Mouse (Mus musculus) embryonic facial prominence, embryonic 15.5 days (tissue): ENCODE results near the gene Creb3l4. TPM values are rescaled to one million over a fixed set of nuclear protein-coding genes. Genes with fewer than 3 reads are reported as not detected.

Source experiments
- ATAC-seq: fragments of 200-750 bp; cut with Nextera tagmentation; 2 replicates; pipeline ENCODE4 v1.8.0; 2017; ENCODE audit warnings: low read depth, moderate TSS enrichment; ENCODE audit not compliant: insufficient number of reproducible peaks, low FRiP score, low TSS enrichment
- H3K27ac ChIP-seq: fragments of 300-500 bp; sonication (generic); replicated peaks from 2 replicates; pipeline ENCODE4 v1.5.1; 2015; ENCODE audit warnings: mild to moderate bottlenecking, inconsistent platforms
- H3K27me3 ChIP-seq: fragments of 300-500 bp; sonication (generic); 2 replicates; pipeline ENCODE4 v1.6.1; 2015; ENCODE audit warnings: inconsistent platforms
- H3K36me3 ChIP-seq: fragments of 300-500 bp; sonication (generic); 2 replicates; pipeline ENCODE4 v1.6.1; 2015; ENCODE audit warnings: mild to moderate bottlenecking, inconsistent platforms
- H3K4me1 ChIP-seq: fragments of 300-500 bp; sonication (generic); 2 replicates; pipeline ENCODE4 v1.6.1; 2015; ENCODE audit warnings: inconsistent platforms
- H3K4me2 ChIP-seq: fragments of 300-500 bp; sonication (generic); replicated peaks from 2 replicates; pipeline ENCODE4 v1.6.1; 2015; ENCODE audit warnings: mild to moderate bottlenecking, inconsistent platforms
- H3K4me3 ChIP-seq: fragments of 300-500 bp; sonication (generic); replicated peaks from 2 replicates; pipeline ENCODE4 v1.5.1; 2015; ENCODE audit warnings: mild to moderate bottlenecking, inconsistent platforms
- H3K9ac ChIP-seq: fragments of 300-500 bp; sonication (generic); 2 replicates; pipeline ENCODE4 v1.6.1; 2015; ENCODE audit warnings: inconsistent platforms
- H3K9me3 ChIP-seq: fragments of 300-500 bp; sonication (generic); replicated peaks from 2 replicates; pipeline ENCODE4 v1.6.1; 2016; ENCODE audit warnings: inconsistent platforms
- WGBS: fragments of 180-500 bp; shearing (Covaris S2); methylation state at CpG from one replicate; pipeline ENCODE4 v1.1.7; 2015; 5-methylcytosine and 5-hydroxymethylcytosine counted together
- polyA plus RNA-seq: library from polyadenylated mRNA; unstranded; fragments of >200 nt; fragmentation: Nextera tagmentation; extraction: Ambion mirVana; gene quantifications from 2 replicates; pipeline ENCODE4 v1.2.1, GENCODE M21; 2015

The Creb3l4 gene
- polyA plus RNA-seq, 1 experiment from 2014 or later = 6.1 TPM

DNA sequence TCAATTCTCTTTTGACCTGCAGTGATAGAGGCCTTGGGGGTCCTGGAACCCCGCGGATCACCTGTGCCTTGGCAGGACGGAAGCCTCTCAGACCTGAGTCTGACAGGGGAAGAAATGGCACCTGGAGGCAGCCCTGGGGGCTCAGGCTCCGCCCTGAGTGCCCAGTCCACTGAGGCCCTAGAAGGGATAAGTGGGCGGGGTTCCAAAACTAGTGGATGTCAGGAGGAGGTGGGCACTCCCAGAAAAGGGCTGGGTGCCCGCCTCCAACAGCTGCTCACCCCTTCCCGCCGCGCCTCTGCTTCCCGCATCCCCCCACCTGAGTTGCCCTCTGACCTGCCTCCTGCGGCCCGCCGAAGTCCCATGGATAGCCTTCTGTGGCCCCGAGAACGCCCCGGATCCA is 33.5 kb upstream of the Creb3l4 start:
- Histone ChIP-seq H3K9ac (no peak overlapping the region), H3K27me3 (no peaks in the 10 kb centered on the region), H3K4me3 (no peak overlapping the region), H3K9me3 (no peaks in the 10 kb centered on the region), H3K36me3 (peaks cover 79% of the 10 kb centered on the region), H3K27ac (no peak overlapping the region), H3K4me1 (no peaks in the 10 kb centered on the region), H3K4me2 (no peak overlapping the region)
- no peak for ATAC-seq
- 48% methylated on average over 16 of the region's 16 CpGs for WGBS

GRCm38 (mm10) chr3:90275286-90275685 is 32.0 kb upstream of the Creb3l4 start:
- peaks cover 79% of the 10 kb centered on the region for H3K36me3 ChIP-seq
- H3K4me1 ChIP-seq = no peaks in the 10 kb centered on the region
- no peaks in the 10 kb centered on the region for H3K27me3 ChIP-seq
- H3K9ac ChIP-seq = no peak overlapping the region
- WGBS = 89% methylated on average over 11 of the region's 11 CpGs
- no peak for ATAC-seq
- H3K27ac ChIP-seq = no peak overlapping the region
- no peak overlapping the region for H3K4me3 ChIP-seq
- no peak overlapping the region for H3K4me2 ChIP-seq
- H3K9me3 ChIP-seq = no peaks in the 10 kb centered on the region

DNA sequence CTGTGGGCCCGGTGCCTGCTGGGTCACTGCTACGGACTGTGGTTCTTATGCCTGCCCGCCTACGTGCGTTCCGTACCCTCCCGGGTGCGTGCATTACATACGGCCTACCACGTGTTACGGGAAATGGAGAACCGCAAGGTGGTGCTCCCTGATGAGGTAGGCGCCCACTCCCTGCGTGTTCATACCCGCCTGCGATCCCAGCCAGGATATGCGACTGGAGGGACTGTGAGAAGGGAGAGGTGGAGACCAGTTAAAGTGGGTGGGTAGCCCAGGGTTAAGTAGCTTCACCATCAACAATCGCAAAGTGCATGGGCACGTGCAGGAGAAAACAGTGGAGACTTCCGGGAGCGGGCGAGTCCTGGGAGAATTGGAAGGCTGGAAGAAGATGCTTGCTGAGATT is 30.5 kb upstream of the Creb3l4 start:
- Histone ChIP-seq H3K9ac (no peak overlapping the region), H3K4me1 (no peaks in the 10 kb centered on the region), H3K4me3 (no peak overlapping the region), H3K4me2 (no peak overlapping the region), H3K27me3 (no peaks in the 10 kb centered on the region), H3K36me3 (peaks cover 73% of the 10 kb centered on the region), H3K27ac (no peak overlapping the region), H3K9me3 (no peaks in the 10 kb centered on the region)
- WGBS = 89% methylated on average over 22 of the region's 22 CpGs
- no peak for ATAC-seq

DNA sequence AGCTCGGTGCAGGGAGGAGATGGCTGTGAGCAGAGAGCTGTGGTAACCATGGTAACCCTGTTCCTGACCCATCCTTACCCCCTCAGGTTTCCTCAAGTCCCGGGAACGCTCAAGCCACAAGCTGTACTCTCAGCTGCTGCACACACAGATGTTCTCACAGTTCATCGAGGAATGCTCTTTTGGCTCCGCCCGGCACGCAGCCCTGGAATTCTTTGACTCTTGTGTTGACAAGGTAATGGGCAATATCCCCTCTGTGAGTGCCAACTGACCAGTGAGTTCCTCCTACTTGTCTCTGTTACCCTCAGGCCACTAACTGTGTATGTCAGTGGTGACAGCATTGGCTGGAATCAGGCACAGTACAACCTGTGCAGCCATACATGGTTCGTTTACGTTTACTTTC is 28.9 kb upstream of the Creb3l4 start:
- peaks cover 59% of the 10 kb centered on the region for H3K36me3 ChIP-seq

GRCm38 (mm10) chr3:90270784-90271183 is 27.5 kb upstream of the Creb3l4 start:
- 94% methylated on average over 8 of the region's 8 CpGs for WGBS

More for the DNA sequence above, 28.9 kb upstream of the Creb3l4 start:
- Histone ChIP-seq H3K27me3 (no peaks in the 10 kb centered on the region), H3K4me3 (no peak overlapping the region), H3K9me3 (no peaks in the 10 kb centered on the region), H3K27ac (no peak overlapping the region), H3K9ac (no peak overlapping the region), H3K4me1 (no peaks in the 10 kb centered on the region), H3K4me2 (no peak overlapping the region)
- WGBS = 60% methylated on average over 9 of the region's 9 CpGs
- no peak for ATAC-seq

DNA sequence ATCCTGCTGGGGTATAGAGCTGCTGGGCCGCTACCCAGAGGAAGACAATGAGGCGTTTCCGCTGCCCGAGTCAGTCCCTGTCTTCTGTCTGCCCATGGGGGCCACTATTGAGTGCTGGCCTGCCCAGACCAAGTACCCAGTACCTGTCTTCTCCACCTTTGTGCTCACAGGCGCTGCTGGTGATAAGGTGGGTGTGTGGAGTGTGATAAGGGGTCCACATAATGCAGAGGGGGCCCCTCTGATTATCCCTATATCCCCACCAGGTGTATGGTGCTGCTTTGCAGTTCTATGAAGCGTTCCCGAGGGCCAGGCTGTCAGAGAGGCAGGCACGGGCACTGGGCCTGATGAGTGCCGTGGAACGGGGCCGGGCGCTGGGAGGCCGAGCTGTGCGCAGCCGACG is 25.7 kb upstream of the Creb3l4 start:
- Histone ChIP-seq H3K9ac (no peak overlapping the region), H3K9me3 (no peaks in the 10 kb centered on the region), H3K27me3 (no peaks in the 10 kb centered on the region), H3K4me3 (no peak overlapping the region), H3K36me3 (peaks cover 36% of the 10 kb centered on the region), H3K27ac (no peak overlapping the region), H3K4me2 (no peak overlapping the region), H3K4me1 (peaks cover 19% of the 10 kb centered on the region)
- 89% methylated on average over 16 of the region's 16 CpGs for WGBS
- ATAC-seq = no peak

More at GRCm38 (mm10) chr3:90270784-90271183, 27.5 kb upstream of the Creb3l4 start:
- Histone ChIP-seq H3K36me3 (peaks cover 46% of the 10 kb centered on the region), H3K27ac (no peak overlapping the region), H3K9ac (no peak overlapping the region), H3K9me3 (no peaks in the 10 kb centered on the region), H3K4me3 (no peak overlapping the region), H3K4me2 (no peak overlapping the region), H3K4me1 (peaks cover 12% of the 10 kb centered on the region), H3K27me3 (no peaks in the 10 kb centered on the region)
- ATAC-seq = no peak

GRCm38 (mm10) chr3:90268190-90268589 is 24.9 kb upstream of the Creb3l4 start:
- 94% methylated on average over 11 of the region's 11 CpGs for WGBS
- Histone ChIP-seq H3K4me2 (no peak overlapping the region), H3K27me3 (no peaks in the 10 kb centered on the region), H3K27ac (no peak overlapping the region), H3K4me3 (no peak overlapping the region), H3K9me3 (no peaks in the 10 kb centered on the region), H3K4me1 (peaks cover 19% of the 10 kb centered on the region), H3K9ac (no peak overlapping the region), H3K36me3 (peaks cover 36% of the 10 kb centered on the region)
- no peak for ATAC-seq

DNA sequence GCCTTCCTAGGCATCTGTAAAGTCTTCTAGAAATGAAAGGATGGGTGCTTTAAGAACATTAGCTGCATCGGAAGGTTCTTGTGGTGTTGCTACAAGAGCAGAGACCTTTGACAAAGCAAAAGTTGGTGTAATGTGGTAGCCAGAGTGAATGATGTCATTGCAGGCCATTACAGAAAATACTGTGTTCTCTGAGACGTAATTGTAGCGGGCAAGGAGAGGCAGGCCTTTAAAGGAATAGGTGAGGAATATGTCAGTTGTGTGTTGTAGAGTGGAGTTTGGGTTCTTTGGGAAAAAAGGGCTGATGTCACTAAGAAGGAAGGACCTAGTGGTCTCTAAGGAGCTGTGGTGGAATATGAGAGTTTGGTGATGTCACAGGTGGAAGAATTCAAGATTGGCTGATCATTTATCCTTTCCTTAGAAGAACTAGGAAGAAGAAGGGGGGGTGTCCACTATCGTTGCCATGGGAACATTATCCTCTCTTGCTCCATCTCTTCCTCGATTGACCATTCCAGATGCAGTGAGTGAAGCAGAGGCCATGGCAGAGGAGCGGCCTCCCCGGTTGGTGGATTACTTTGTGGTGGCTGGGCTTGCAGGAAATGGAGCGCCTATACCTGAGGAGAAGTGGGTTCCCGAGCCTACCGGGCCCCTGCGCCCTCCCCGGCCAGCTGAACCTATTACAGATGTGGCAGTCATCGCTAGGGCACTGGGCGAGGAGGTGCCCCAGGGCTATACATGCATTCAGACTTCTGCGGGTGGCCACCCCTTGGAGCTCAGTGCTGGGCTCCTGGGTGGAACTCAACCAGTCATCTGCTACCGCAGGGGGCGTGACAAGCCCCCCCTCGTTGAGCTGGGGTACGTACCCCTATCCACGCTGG is 23.8 kb upstream of the Creb3l4 start:
- H3K4me3 ChIP-seq = peak overlapping the region; percentile 78; the same call in 1 of the 2 replicates
- 88% methylated on average over 20 of the region's 20 CpGs for WGBS
- ATAC-seq = no peak
- 0 out of 2 replicates have a peak overlapping the region, but pooled peaks have one; percentile 70 for H3K4me2 ChIP-seq
- H3K9me3 ChIP-seq = no peaks in the 10 kb centered on the region
- peaks cover 38% of the 10 kb centered on the region for H3K36me3 ChIP-seq
- H3K27me3 ChIP-seq = no peaks in the 10 kb centered on the region
- no peak overlapping the region for H3K27ac ChIP-seq
- H3K9ac ChIP-seq = no peak overlapping the region
- H3K4me1 ChIP-seq = peaks cover 19% of the 10 kb centered on the region

DNA sequence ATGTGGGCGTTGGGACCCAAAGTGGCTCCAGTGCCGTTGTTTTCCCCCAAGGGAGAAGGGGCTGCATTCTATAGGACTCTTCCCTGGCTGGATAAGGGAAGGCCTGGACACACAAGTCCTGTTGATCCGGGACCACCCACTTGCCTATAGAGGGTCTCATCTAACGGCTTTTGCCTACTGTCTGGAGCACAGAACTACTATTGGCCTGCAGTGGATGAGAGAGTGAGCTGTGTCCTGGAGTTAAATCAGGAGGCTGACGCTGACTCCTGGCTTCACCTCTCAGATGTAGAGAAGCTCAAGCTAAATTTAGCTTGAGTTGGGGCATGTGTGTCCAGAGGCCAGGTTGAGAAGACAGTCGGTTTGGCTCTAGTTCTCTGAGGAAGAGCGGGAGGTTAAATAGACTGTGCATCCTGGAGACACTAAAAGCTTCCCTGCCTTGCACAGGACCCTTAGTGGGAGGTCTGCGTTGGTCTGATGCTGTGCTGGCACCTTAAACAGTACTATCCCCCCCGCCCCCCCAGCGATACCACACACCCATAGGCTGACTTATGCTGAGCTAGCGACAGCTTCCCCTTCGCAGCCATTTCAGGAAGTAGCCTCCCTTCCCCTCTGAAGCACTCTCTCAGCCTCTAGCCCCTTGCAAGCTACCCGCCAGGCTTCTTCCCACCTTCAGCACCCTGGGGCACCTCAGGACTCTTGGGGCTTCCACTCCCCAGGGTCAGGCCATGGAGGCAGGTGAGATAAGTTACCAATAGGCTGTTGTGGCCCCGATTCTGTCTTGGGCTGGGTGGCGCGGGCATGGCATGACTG is 22.8 kb upstream of the Creb3l4 start:
- WGBS = 23% methylated on average over 16 of the region's 16 CpGs
- ATAC-seq = 0 out of 2 replicates have a peak, but pooled peaks have one; percentile 3
- Histone ChIP-seq H3K9ac (peak overlapping the region; percentile 86), H3K27ac (peak overlapping the region; percentile 97), H3K27me3 (no peaks in the 10 kb centered on the region), H3K36me3 (peaks cover 41% of the 10 kb centered on the region), H3K4me2 (peak overlapping the region; percentile 70), H3K4me1 (peaks cover 19% of the 10 kb centered on the region), H3K4me3 (peak overlapping the region; percentile 78), H3K9me3 (no peaks in the 10 kb centered on the region)

DNA sequence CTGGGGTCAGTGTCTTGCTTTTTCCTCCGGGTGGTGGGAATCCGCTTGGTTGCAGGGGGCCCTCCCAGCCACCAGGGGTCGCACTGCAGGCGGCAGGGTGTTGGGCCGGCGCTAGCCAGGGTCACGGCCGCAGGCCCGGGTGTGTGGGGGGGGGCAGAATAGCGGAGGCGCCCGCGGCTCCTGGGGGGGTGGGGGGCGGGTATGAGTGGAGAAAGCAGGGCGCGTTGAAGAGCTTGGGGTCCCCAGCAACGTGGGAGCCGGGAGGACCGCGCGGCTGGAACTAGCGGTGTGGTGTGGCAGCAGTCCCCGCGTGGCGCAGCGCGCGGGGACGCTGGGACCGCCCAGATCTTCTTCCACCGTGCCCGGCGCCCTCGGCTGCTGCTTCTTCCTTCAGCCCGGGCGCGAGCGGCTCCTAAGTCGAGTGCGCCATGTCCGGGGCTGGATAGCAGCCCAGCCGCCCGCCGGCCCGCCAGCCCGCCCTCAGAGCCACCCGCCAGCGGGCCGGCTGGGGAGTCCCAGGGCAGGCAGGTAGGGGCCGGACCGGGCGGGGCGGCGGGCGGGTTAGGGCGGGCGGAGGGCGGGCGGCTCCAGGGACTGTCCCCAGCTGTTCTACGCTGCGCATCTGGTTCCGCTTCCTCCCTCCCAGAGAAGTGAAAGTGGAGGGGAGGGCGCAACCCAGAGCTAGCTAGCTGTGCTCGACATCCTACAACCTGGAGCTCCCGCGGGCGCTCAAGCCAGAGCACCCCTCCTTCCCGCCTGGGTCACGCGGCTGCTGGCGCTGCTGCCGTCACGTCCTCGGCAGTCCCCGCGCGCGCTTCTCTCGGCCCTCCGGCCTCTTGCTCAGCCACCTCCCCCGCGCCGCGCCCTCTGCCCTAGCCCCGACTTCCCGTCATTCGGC is 22.0 kb upstream of the Creb3l4 start, which contains the start of gene Dennd4b:
Gene Dennd4b, plus strand, starts transcription at position 152 of the 898 bp plus-strand sequence.
- peak within 1 kb of the TSS; percentile 86 for H3K9ac ChIP-seq
- H3K27me3 ChIP-seq = no peaks in the 10 kb centered on the region
- H3K4me1 ChIP-seq = peaks cover 19% of the 10 kb centered on the region
- no peaks in the 10 kb centered on the region for H3K9me3 ChIP-seq
- peak within 1 kb of the TSS; percentile 70 for H3K4me2 ChIP-seq
- WGBS = under 1% methylated on average over 86 of the region's 87 CpGs
- H3K4me3 ChIP-seq = peak within 1 kb of the TSS; percentile 78
- peak within 1 kb of the TSS; percentile 97 for H3K27ac ChIP-seq
- peaks cover 48% of the 10 kb centered on the region for H3K36me3 ChIP-seq
- peak; percentile 93 for ATAC-seq
